Mouse (Mus musculus) liver, adult 2 months (tissue): ENCODE measurements around the gene Amt.
"Not testable (repeated sequence)": the region's sequence is repeated elsewhere in the genome, so short reads cannot be mapped to it uniquely, and the experiment has no call there.

Source experiments
- CTCF ChIP-seq: fragments of 200-500 bp; IDR thresholded peaks from 2 replicates; pipeline ENCODE4 v1.5.1; 2011; ENCODE audit warnings: low read depth, low read length, control low read depth
- POLR2A ChIP-seq: fragments of 200-500 bp; IDR thresholded peaks from 2 replicates; pipeline ENCODE4 v1.6.1; 2011; ENCODE audit warnings: low read length, control low read depth; ENCODE audit not compliant: insufficient read depth; ENCODE audit errors: extremely low read depth

GRCm38 (mm10) chr9:108268701-108269100 lies 28.0 kb upstream of the Amt start:
- TF ChIP-seq CTCF, POLR2A: not testable (repeated sequence)
